Mouse (Mus musculus) forebrain, embryonic 11.5 days (tissue): ENCODE measurements at regions not wholly inside any gene's neighbourhood (a gene's known extent, or its start where the extent isn't known, plus 50 kb on each side); places are given as distances from the start of the nearest gene placed in this dataset.
A peak's percentile ranks its signal among the peaks of the same experiment; 100 is the strongest.

ENCODE experiments used
- ATAC-seq: fragments of 200-750 bp; cut with Nextera tagmentation; replicated peaks from 2 replicates; pipeline ENCODE4 v1.8.0; 2017; ENCODE audit warnings: moderate TSS enrichment; ENCODE audit not compliant: low FRiP score
- DNase-seq: peaks from one replicate; pipeline ENCODE4 v3.0.0-alpha.2; 2017; ENCODE audit warnings: low spot score
- H3K27ac ChIP-seq: fragments of 300-500 bp; sonication (generic); 2 replicates; pipeline ENCODE4 v1.5.1; 2014; ENCODE audit warnings: low read depth, low read length
- H3K27me3 ChIP-seq: fragments of 300-500 bp; sonication (generic); 2 replicates; pipeline ENCODE4 v1.6.1; 2014; ENCODE audit warnings: mild to moderate bottlenecking, low read length, mixed read lengths; ENCODE audit not compliant: control insufficient read depth, insufficient read depth
- H3K36me3 ChIP-seq: fragments of 300-500 bp; sonication (generic); 2 replicates; pipeline ENCODE4 v1.6.1; 2014; ENCODE audit warnings: mild to moderate bottlenecking, low read length, moderate library complexity, mixed read lengths; ENCODE audit not compliant: control insufficient read depth, insufficient read depth
- H3K4me1 ChIP-seq: fragments of 300-500 bp; sonication (generic); replicated peaks from 2 replicates; pipeline ENCODE4 v1.6.1; 2014; ENCODE audit warnings: low read length, mixed read lengths; ENCODE audit not compliant: control insufficient read depth, insufficient read depth
- H3K4me2 ChIP-seq: fragments of 300-500 bp; sonication (generic); 2 replicates; pipeline ENCODE4 v1.6.1; 2014; ENCODE audit warnings: low read depth, mild to moderate bottlenecking, low read length, moderate library complexity, mixed read lengths; ENCODE audit not compliant: severe bottlenecking
- H3K4me3 ChIP-seq: fragments of 300-500 bp; sonication (generic); 2 replicates; pipeline ENCODE4 v1.5.1; 2014; ENCODE audit warnings: low read depth, low read length
- H3K9ac ChIP-seq: fragments of 300-500 bp; sonication (generic); 2 replicates; pipeline ENCODE4 v1.6.1; 2014; ENCODE audit warnings: low read length
- H3K9me3 ChIP-seq: fragments of 300-500 bp; sonication (generic); 2 replicates; pipeline ENCODE4 v1.6.1; 2016; ENCODE audit warnings: low read length, mixed read lengths; ENCODE audit not compliant: control insufficient read depth
- WGBS: fragments of 180-500 bp; shearing (Covaris S2); extraction: QIAGEN DNeasy Blood & Tissue Kit; methylation state at CpG from one replicate; pipeline ENCODE4 v1.1.7; 2014; 5-methylcytosine and 5-hydroxymethylcytosine counted together

GRCm38 (mm10) chr8:12330886-12331285, 52.3 kb downstream of the A230072I06Rik start:
- Histone ChIP-seq H3K27ac (no peak overlapping the region), H3K4me1 (peaks cover 20% of the 10 kb centered on the region), H3K4me2 (no peak overlapping the region), H3K27me3 (peaks cover 53% of the 10 kb centered on the region), H3K9me3 (no peaks in the 10 kb centered on the region), H3K4me3 (no peak overlapping the region), H3K9ac (no peak overlapping the region), H3K36me3 (no peaks in the 10 kb centered on the region)
- ATAC-seq = no peak
- no peak for DNase-seq
- 85% methylated on average over 14 of the region's 14 CpGs for WGBS

GRCm38 (mm10) chr8:12331652-12332051, 53.0 kb downstream of the A230072I06Rik start:
- Histone ChIP-seq H3K4me1 (peaks cover 18% of the 10 kb centered on the region), H3K4me2 (no peak overlapping the region), H3K27me3 (peaks cover 58% of the 10 kb centered on the region), H3K36me3 (no peaks in the 10 kb centered on the region), H3K27ac (no peak overlapping the region), H3K9ac (no peak overlapping the region), H3K9me3 (no peaks in the 10 kb centered on the region), H3K4me3 (no peak overlapping the region)
- ATAC-seq (no peak), DNase-seq (no peak)
- WGBS = 85% methylated on average over 7 of the region's 7 CpGs

GRCm38 (mm10) chr8:12334081-12334480, 55.5 kb downstream of the A230072I06Rik start:
- no peak overlapping the region for H3K4me3 ChIP-seq
- ATAC-seq (no peak), DNase-seq (no peak)
- no peak overlapping the region for H3K4me2 ChIP-seq
- no peak overlapping the region for H3K27ac ChIP-seq
- H3K9ac ChIP-seq = no peak overlapping the region
- WGBS = 66% methylated on average over 5 of the region's 5 CpGs
- H3K4me1 ChIP-seq = peaks cover 5% of the 10 kb centered on the region; the same call in 1 of the 2 replicates
- H3K27me3 ChIP-seq = peaks cover 66% of the 10 kb centered on the region
- no peaks in the 10 kb centered on the region for H3K36me3 ChIP-seq
- H3K9me3 ChIP-seq = no peaks in the 10 kb centered on the region

- H3K27me3 ChIP-seq = peaks cover 61% of the 10 kb centered on the region
- H3K9me3 ChIP-seq = no peaks in the 10 kb centered on the region
- ATAC-seq (no peak), DNase-seq (no peak)
- H3K4me2 ChIP-seq = no peak overlapping the region
- WGBS = 52% methylated on average over 7 of the region's 7 CpGs
- H3K27ac ChIP-seq = no peak overlapping the region
- no peak overlapping the region for H3K4me3 ChIP-seq
- no peak overlapping the region for H3K9ac ChIP-seq
- peaks cover 5% of the 10 kb centered on the region; the same call in 1 of the 2 replicates for H3K4me1 ChIP-seq
- H3K36me3 ChIP-seq = no peaks in the 10 kb centered on the region
These were observed 56.0 kb downstream of the A230072I06Rik start for GRCm38 (mm10) chr8:12334605-12335004.

- DNase-seq (peak; percentile 84), ATAC-seq (peak; percentile 92)
- H3K4me3 ChIP-seq = no peak overlapping the region
- H3K4me1 ChIP-seq = peaks cover 5% of the 10 kb centered on the region; the same call in 1 of the 2 replicates
- no peak overlapping the region for H3K9ac ChIP-seq
- no peak overlapping the region for H3K4me2 ChIP-seq
- 36% methylated on average over 17 of the region's 17 CpGs for WGBS
- no peaks in the 10 kb centered on the region for H3K9me3 ChIP-seq
- no peak overlapping the region for H3K27ac ChIP-seq
- H3K36me3 ChIP-seq = no peaks in the 10 kb centered on the region
- H3K27me3 ChIP-seq = peaks cover 49% of the 10 kb centered on the region
These were observed 55.8 kb upstream of the Sox1 start for GRCm38 (mm10) chr8:12339149-12339924.

GRCm38 (mm10) chr8:12340946-12341345, 54.1 kb upstream of the Sox1 start:
- Histone ChIP-seq H3K9me3 (no peaks in the 10 kb centered on the region), H3K4me1 (peaks cover 2% of the 10 kb centered on the region; the same call in 1 of the 2 replicates), H3K27ac (no peak overlapping the region), H3K36me3 (no peaks in the 10 kb centered on the region), H3K4me3 (no peak overlapping the region), H3K9ac (no peak overlapping the region), H3K27me3 (peaks cover 35% of the 10 kb centered on the region), H3K4me2 (no peak overlapping the region)
- WGBS = 84% methylated on average over 5 of the region's 5 CpGs
- no peak for DNase-seq
- no peak for ATAC-seq
